Mouse (Mus musculus): Measurements from ENCODE around the gene Mbd3. TPM values are rescaled to one million over a fixed set of nuclear protein-coding genes. Genes with fewer than 3 reads are reported as not detected.

The Mbd3 gene
- total and polyA plus RNA-seq, 3 experiments, result 48.7 to 131 (median 67.0) TPM

- Histone ChIP-seq H3K36me3 (replicated peaks in 1 of 2; ENCODE audit: control insufficient read depth in 1 of 2, insufficient read depth in 1 of 2, low read length in 1 of 2) (peaks cover 15 to 52% of the 10 kb centered on the region in 2 experiments), H3K4me1 (ENCODE audit: control insufficient read depth in 1 of 2, insufficient read depth in 2 of 2) (peaks cover 35 to 52% of the 10 kb centered on the region in 2 experiments), H3K4me2 (ENCODE audit: insufficient read depth, low read depth, poor library complexity, severe bottlenecking) (peak overlapping the region; percentile 35), H3K27ac (ENCODE audit: insufficient read depth, low read depth) (no peak overlapping the region), H3K4me3 (replicated peaks in 1 of 3; ENCODE audit: low read depth in 2 of 3, low read length in 2 of 3, poor library complexity in 1 of 3) (peak overlapping the region; percentile 10 to 68 (median 59)), H3K9me3 (replicated peaks; ENCODE audit: low read length) (no peaks in the 10 kb centered on the region), H3K9ac (ENCODE audit: insufficient read depth, low read depth) (peak overlapping the region; percentile 57; the same call in 1 of the 2 replicates), H3K79me2 (replicated peaks; ENCODE audit: control insufficient read depth, extremely low read depth, insufficient read depth, poor library complexity, severe bottlenecking) (no peaks in the 10 kb centered on the region), H3K27me3 (replicated peaks) (no peaks in the 10 kb centered on the region)
- no peak for DNase-seq (ENCODE audit: extremely low read depth)
- in situ Hi-C loops (cut with MboI; ENCODE audit: low pct_ligation_motif_present, low pct_unique_long_range_greater_than_20kb, low sequenced_read_pairs), result loop anchor here (5.0 kb wide), 1 partner anchor 41 kb away; no protein-coding TSS in a partner anchor
- TF ChIP-seq MAZ (IDR thresholded peaks at IDR 0.05; ENCODE audit: low read depth, low read length), result no peak
- TF ChIP-seq POLR2AphosphoS2 (IDR thresholded peaks at IDR 0.05; ENCODE audit: low read depth, low read length), result no peak
- no peak for TF ChIP-seq ZNF384 (IDR thresholded peaks at IDR 0.05; ENCODE audit: low read depth, low read length)
- no peak for TF ChIP-seq USF1 (IDR thresholded peaks at IDR 0.05; ENCODE audit: low read depth, low read length)
- no peak for TF ChIP-seq MYC (IDR thresholded peaks at IDR 0.05; ENCODE audit: low read depth, low read length)
- no peak for TF ChIP-seq ELF1 (IDR thresholded peaks at IDR 0.05; ENCODE audit: low read depth, low read length)
- TF ChIP-seq ZKSCAN1 (IDR thresholded peaks at IDR 0.05; ENCODE audit: borderline replicate concordance, low read depth, low read length), result no peak
- no peak for TF ChIP-seq GABPA (IDR thresholded peaks at IDR 0.05; ENCODE audit: insufficient replicate concordance, low read depth, low read length)
- no peak for TF ChIP-seq MAFK (IDR thresholded peaks at IDR 0.05; ENCODE audit: insufficient replicate concordance, low read length)
- no peak for TF ChIP-seq NELFE (IDR thresholded peaks at IDR 0.05; ENCODE audit: low read depth, low read length)
- TF ChIP-seq NRF1 (IDR thresholded peaks at IDR 0.05; ENCODE audit: low read depth, low read length), result no peak
- no peak for TF ChIP-seq TBP (conservative IDR thresholded peaks at IDR 0.05; ENCODE audit: low read depth, low read length)
- no peak for TF ChIP-seq HCFC1 (IDR thresholded peaks at IDR 0.05; ENCODE audit: low read depth, low read length)
- TF ChIP-seq BHLHE40 (IDR thresholded peaks at IDR 0.05; ENCODE audit: low read depth, low read length), result no peak
- dilution Hi-C loops (cut with MboI; ENCODE audit: extremely low pct_ligation_motif_present, extremely low pct_unique_long_range_greater_than_20kb, low sequenced_read_pairs), result no loop called here
Measured at GRCm38 (mm10) chr10:80385811-80386734, 13.3 kb downstream of the Mbd3 start.

GRCm38 (mm10) chr10:80385310-80385709 is 14.0 kb downstream of the Mbd3 start:
- no peak for TF ChIP-seq PAX5 (IDR thresholded peaks at IDR 0.05; ENCODE audit: low read length)
- no peak for TF ChIP-seq CTCF (conservative IDR thresholded peaks at IDR 0.05 in 1 of 2, IDR thresholded peaks at IDR 0.05 in 1 of 2; ENCODE audit: low read depth in 2 of 2, low read length in 2 of 2)
- no peak for TF ChIP-seq MAZ (IDR thresholded peaks at IDR 0.05; ENCODE audit: low read depth, low read length)
- TF ChIP-seq HCFC1 (IDR thresholded peaks at IDR 0.05; ENCODE audit: low read depth, low read length), result no peak
- no peak for TF ChIP-seq KAT2A (IDR thresholded peaks at IDR 0.05; ENCODE audit: insufficient replicate concordance, low read length)
- TF ChIP-seq UBTF (IDR thresholded peaks at IDR 0.05; ENCODE audit: low read depth, low read length), result no peak
- TF ChIP-seq TCF12 (IDR thresholded peaks at IDR 0.05; ENCODE audit: low read depth, low read length), result no peak
- no peak for TF ChIP-seq USF1 (IDR thresholded peaks at IDR 0.05; ENCODE audit: low read depth, low read length)
- TF ChIP-seq POLR2AphosphoS2 (IDR thresholded peaks at IDR 0.05; ENCODE audit: low read depth, low read length), result no peak
- TF ChIP-seq USF2 (conservative IDR thresholded peaks at IDR 0.05; ENCODE audit: low read depth, low read length), result no peak
- no peak for TF ChIP-seq ZMIZ1 (IDR thresholded peaks at IDR 0.05; ENCODE audit: low read depth, low read length)
- TF ChIP-seq ZNF384 (IDR thresholded peaks at IDR 0.05; ENCODE audit: low read depth, low read length), result no peak
- no peak for TF ChIP-seq MAX (IDR thresholded peaks at IDR 0.05; ENCODE audit: low read length)
- no peak for TF ChIP-seq NRF1 (IDR thresholded peaks at IDR 0.05; ENCODE audit: low read depth, low read length)
- no peak for TF ChIP-seq MYC (IDR thresholded peaks at IDR 0.05; ENCODE audit: low read depth, low read length)
- TF ChIP-seq ELF1 (IDR thresholded peaks at IDR 0.05; ENCODE audit: low read depth, low read length), result no peak
- no peak for TF ChIP-seq RCOR1 (conservative IDR thresholded peaks at IDR 0.05; ENCODE audit: low read depth, low read length)
- TF ChIP-seq TBP (conservative IDR thresholded peaks at IDR 0.05; ENCODE audit: low read depth, low read length), result no peak
- no peak for TF ChIP-seq ETS1 (conservative IDR thresholded peaks at IDR 0.05; ENCODE audit: low read depth, low read length)
- TF ChIP-seq RAD21 (IDR thresholded peaks at IDR 0.05; ENCODE audit: low read depth, low read length), result no peak
- Histone ChIP-seq H3K9me3 (replicated peaks; ENCODE audit: low read length) (no peaks in the 10 kb centered on the region), H3K9ac (ENCODE audit: insufficient read depth, low read depth) (no peak overlapping the region), H3K4me2 (ENCODE audit: insufficient read depth, low read depth, poor library complexity, severe bottlenecking) (no peak overlapping the region), H3K4me3 (replicated peaks in 1 of 3; ENCODE audit: low read depth in 2 of 3, low read length in 2 of 3, poor library complexity in 1 of 3) (no peak overlapping the region), H3K27me3 (replicated peaks) (no peaks in the 10 kb centered on the region), H3K27ac (ENCODE audit: insufficient read depth, low read depth) (no peak overlapping the region), H3K79me2 (replicated peaks; ENCODE audit: control insufficient read depth, extremely low read depth, insufficient read depth, poor library complexity, severe bottlenecking) (no peaks in the 10 kb centered on the region), H3K4me1 (ENCODE audit: control insufficient read depth in 1 of 2, insufficient read depth in 2 of 2) (peaks cover 35 to 52% of the 10 kb centered on the region in 2 experiments), H3K36me3 (replicated peaks in 1 of 2; ENCODE audit: control insufficient read depth in 1 of 2, insufficient read depth in 1 of 2, low read length in 1 of 2) (peaks cover 17 to 50% of the 10 kb centered on the region in 2 experiments)
- dilution Hi-C loops (cut with MboI; ENCODE audit: extremely low pct_ligation_motif_present, extremely low pct_unique_long_range_greater_than_20kb, low sequenced_read_pairs) (no loop called here), in situ Hi-C loops (cut with MboI; ENCODE audit: low pct_ligation_motif_present, low pct_unique_long_range_greater_than_20kb, low sequenced_read_pairs) (loop anchor here (5.0 kb wide), 1 partner anchor 42 kb away; no protein-coding TSS in a partner anchor)
- no peak for DNase-seq (ENCODE audit: extremely low read depth)
